Mouse (Mus musculus): Measurements from ENCODE around the gene Fam90a1a.
"Not testable (repeated sequence)": the region's sequence is repeated elsewhere in the genome, so short reads cannot be mapped to it uniquely, and the experiment has no call there.

Fam90a1a gene

DNA sequence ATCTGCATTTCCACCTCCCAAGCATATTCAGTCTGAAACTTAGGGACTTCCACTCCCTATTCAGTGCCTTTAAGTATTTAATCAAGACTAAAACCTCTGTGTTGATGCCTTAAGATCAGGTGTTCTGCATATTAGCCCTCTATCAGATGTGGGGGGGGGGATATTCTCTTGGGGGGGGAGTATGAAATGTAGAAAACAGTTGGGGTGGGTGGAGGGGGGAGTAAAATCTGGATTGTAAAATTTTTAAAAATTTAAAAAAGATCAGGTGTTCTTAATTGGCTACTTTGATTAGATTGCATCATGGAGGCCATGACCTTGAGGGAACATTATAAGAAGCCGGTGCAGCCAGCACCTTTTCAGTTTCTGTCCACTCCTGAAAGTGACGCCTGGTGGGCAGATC lies at the start of gene Fam90a1a:
Fam90a1a (plus strand) TSS at position 301 of the 400 bp plus-strand sequence.
- no peak for DNase-seq (ENCODE audit: extremely low read depth, low read depth)

- DNase-seq (ENCODE audit: extremely low read depth, low read depth), result no peak
These were observed 46.6 kb upstream of the Fam90a1a start for GRCm38 (mm10) chr8:21911931-21912330.

- no peak for DNase-seq (ENCODE audit: extremely low read depth, low read depth)
These were observed 46.0 kb upstream of the Fam90a1a start for GRCm38 (mm10) chr8:21912554-21912953.

- no peak for DNase-seq (ENCODE audit: extremely low read depth, low read depth)
These were observed 42.9 kb upstream of the Fam90a1a start for GRCm38 (mm10) chr8:21915625-21916024.

- DNase-seq (ENCODE audit: extremely low read depth, low read depth), result not testable (repeated sequence)
These were observed 27.8 kb upstream of the Fam90a1a start for GRCm38 (mm10) chr8:21930754-21931153.

DNA sequence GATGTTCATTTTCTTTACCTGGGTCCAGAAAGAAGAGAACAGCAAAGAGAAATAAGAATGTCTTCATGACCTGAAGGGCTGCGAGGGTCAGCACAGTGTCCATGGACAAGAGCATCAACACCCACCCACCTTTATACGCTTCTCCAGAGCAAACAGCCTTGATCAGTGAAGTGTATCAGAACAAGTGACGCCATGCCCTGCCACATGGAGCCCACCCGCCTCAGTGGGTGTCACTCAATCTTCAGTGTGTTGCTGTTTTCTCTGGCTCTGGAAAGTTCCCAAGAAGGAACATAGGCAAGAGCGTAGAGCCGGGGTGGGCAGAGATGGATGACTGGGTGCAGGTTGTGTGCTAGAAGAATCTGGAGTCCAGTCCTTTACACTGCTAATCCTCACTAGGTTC lies 25.9 kb upstream of the Fam90a1a start, which contains the start of gene Defb15:
Defb15 (minus strand) TSS at position 101 of the 400 bp plus-strand sequence.
- DNase-seq (ENCODE audit: extremely low read depth, low read depth), result no peak

- DNase-seq (ENCODE audit: extremely low read depth, low read depth), result not testable (repeated sequence)
These were observed 20.5 kb upstream of the Fam90a1a start, which contains the start of gene Defb35 for GRCm38 (mm10) chr8:21938052-21938451. Gene Defb35 (plus strand): TSS chr8:21938352.

DNA sequence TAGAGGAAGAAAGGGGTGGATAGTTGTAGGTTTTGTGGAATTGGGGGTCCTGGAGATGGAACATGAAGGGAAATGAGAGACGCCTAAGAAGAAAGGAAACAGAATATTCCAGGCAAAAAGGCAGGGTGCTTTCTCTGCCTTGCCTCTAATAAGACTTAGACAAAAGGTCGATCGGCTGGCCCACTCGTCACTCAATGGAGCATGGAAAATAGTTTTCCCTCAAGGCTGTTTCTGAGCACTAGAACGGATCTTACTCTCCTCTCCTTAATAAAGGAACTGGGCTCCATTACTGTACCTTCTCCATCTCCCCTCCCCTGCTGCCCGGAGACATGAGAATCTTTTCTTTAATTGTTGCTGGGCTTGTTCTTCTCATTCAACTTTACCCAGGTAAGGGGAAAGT lies 12.1 kb upstream of the Fam90a1a start, which contains the start of gene Defb13:
Defb13 (plus strand) TSS at position 301 of the 400 bp plus-strand sequence.
- no peak for DNase-seq (ENCODE audit: extremely low read depth, low read depth)

DNA sequence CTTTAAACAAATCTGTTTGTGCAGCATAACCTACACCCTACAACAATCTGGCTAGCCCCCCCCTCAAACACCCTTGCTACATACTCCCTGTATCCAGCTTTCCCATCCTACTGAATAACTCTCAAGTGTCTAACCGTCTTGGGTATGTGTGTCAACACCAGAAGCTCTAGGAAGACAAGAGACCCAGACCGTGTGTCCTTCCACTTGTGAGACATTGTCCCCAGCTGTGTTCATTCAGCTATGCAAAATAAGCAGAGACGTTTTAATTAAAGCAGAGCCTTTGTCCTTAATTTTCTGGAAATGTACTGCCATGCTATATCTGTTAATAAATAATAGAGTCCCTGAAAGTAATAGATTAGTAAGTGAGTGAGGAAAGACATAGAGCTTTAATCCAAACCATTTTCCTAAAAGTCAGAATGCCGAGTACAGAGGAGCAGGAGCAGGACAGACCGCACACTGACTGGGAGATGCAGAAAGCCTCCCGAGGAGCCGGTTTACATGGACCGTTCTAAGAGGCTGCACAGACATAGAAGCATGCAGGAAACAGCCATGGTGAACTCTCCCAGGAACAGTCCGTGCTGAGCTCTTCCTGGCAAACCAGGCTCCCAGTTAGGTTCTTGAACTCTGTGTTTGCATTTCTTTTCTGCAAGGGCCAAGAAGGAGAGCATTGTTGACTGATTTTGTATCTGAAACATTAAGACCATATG lies 11.1 kb upstream of the Fam90a1a start:
- no peak for DNase-seq (ENCODE audit: extremely low read depth, low read depth)

GRCm38 (mm10) chr8:21955321-21955720 lies 3.2 kb upstream of the Fam90a1a start:
- DNase-seq (ENCODE audit: extremely low read depth, low read depth), result peak; percentile 25

- DNase-seq (ENCODE audit: extremely low read depth, low read depth), result no peak
These were observed 2.2 kb upstream of the Fam90a1a start for GRCm38 (mm10) chr8:21956336-21956735.

DNA sequence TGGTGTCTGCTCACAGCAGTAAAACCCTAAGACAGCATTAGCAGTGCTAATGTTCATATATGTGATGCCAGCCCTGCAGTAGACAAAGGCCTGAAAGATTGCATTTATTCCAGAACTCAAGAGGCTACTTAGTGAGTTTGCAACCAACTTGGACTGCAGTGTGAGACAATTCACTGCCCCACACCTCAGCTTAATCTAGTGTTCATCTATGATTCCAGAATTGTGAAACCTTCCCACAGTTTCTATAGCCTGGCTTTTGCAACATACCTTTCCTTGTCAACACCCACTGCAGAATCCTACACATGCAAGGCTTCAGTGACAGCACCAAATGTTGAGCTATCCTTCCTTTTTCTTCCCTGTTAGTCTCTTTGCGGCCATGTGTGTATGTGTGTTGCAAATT lies 8.1 kb downstream of the Fam90a1a start:
- DNase-seq (ENCODE audit: extremely low read depth, low read depth), result no peak

DNA sequence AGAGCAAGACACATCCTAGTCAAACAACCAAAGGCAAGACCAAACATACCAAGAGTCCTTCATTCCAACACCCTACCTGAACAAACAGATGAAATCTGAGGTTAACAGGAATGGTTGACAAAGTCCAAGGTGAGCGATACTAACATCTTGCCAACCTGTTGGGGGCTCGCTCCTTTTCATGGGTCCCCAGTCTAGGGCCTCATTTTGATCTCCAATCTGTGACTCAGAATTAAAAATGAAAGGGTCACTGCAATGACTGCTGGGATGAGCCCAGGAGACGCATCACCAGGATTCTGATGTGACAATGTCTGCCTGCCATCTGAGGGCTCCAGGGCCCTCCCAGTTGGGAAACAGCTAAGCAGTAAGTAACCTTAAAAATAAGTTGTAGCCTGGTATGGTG lies 11.0 kb downstream of the Fam90a1a start, which contains the start of gene Ccdc70:
Ccdc70 (plus strand) TSS at position 301 of the 400 bp plus-strand sequence.
- DNase-seq (ENCODE audit: extremely low read depth, low read depth), result no peak

DNA sequence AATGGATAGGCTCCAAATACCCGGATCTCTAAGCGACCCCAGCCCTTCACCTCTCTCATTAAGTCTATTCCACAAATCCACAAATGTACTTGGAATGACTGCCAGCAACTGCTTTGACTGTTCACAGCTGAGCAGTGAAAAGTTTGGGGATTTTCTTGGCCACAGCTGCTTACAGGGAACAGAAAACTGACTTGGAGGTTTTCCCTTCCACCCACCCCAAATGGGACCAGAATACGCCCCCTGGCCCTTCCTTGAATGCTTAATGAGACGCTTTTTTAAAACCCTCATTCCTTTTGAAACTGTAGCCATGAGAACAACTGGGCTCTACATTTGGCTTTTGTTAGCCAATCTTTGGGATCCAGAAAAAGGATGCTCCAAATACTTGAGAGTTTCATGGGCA lies 19.7 kb downstream of the Fam90a1a start:
- DNase-seq (ENCODE audit: extremely low read depth, low read depth), result no peak

GRCm38 (mm10) chr8:21981664-21982337 lies 23.3 kb downstream of the Fam90a1a start:
- no peak for DNase-seq (ENCODE audit: extremely low read depth, low read depth)

- no peak for DNase-seq (ENCODE audit: extremely low read depth, low read depth)
These were observed 33.7 kb downstream of the Fam90a1a start for GRCm38 (mm10) chr8:21992184-21992583.

- DNase-seq (ENCODE audit: extremely low read depth, low read depth), result peak; percentile 0
These were observed 36.7 kb downstream of the Fam90a1a start for GRCm38 (mm10) chr8:21995181-21995580.

- DNase-seq (ENCODE audit: extremely low read depth, low read depth), result no peak
These were observed 46.4 kb downstream of the Fam90a1a start for GRCm38 (mm10) chr8:22004750-22005522.

- no peak for DNase-seq (ENCODE audit: extremely low read depth, low read depth)
These were observed 47.9 kb downstream of the Fam90a1a start for GRCm38 (mm10) chr8:22006423-22006822.

DNA sequence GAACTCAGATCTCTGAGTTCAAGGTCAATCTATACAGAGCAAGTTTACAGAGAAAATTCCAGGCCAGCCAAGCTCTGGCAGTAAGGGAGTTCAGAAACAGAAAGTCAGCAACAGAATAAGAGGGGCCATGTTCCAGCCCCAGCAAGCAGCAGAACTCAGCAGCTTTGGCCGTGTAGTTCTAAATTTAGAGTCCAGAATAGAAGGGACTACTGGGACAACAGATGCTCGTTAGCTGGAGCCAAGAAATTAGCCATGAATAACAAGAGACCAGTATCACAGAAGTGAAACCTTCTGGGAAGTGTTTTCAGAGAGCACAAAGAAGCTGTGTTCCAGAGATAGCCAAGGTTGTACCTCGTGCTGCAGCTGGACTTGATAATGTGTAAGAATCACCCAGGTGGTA lies 50.9 kb downstream of the Fam90a1a start:
- DNase-seq (ENCODE audit: extremely low read depth, low read depth), result no peak

DNA sequence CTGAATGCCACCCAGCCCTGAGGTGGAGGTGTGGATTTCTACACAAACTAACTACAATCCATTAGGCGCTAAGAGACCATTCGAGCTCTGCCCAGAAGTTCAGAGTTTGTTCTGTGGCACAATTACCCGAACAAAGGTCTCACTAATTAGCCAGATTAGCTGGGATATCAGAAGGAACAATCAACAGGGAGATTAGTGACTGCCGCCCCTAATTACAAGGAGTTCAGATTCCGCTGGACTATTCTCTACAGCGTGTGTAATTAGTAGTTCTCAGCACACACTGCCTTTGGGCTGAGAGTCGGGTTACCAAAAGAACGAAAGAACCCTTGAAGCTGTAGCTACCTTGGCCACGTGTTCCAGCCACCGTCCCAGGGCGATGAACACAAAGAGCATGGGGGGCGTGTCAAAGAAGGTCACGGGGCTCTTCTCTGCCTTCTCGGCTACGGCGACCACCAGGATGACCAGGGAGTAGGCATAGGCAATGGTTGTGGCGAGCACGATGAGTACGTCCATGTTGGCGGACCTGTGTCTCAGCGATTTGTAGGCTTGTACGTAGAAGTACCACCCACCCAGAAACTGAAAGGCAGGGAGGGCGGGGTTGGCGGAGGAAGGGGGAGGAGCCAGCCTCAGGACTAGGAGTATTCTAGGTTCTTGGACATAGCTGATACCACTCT lies 54.7 kb downstream of the Fam90a1a start:
- DNase-seq (ENCODE audit: extremely low read depth, low read depth), result no peak

All from MEL-GATA-1-ER (cell line).